Mouse (Mus musculus) small intestine, adult 2 months (tissue): ENCODE results near the gene Atp6v0a1. TPM values are rescaled to one million over a fixed set of nuclear protein-coding genes. Genes with fewer than 3 reads are reported as not detected.

Source experiments
- H3K27ac ChIP-seq: fragments of 200-500 bp; 2 replicates; pipeline ENCODE4 v1.5.1; 2012; ENCODE audit warnings: low read depth, low read length, control low read depth, inconsistent platforms; ENCODE audit not compliant: insufficient read depth
- H3K27me3 ChIP-seq: fragments of 200-500 bp; 2 replicates; pipeline ENCODE4 v1.6.1; 2012; ENCODE audit warnings: mild to moderate bottlenecking, moderate library complexity, low read length, inconsistent platforms; ENCODE audit not compliant: control insufficient read depth, insufficient read depth
- H3K36me3 ChIP-seq: fragments of 200-500 bp; 2 replicates; pipeline ENCODE4 v1.6.1; 2012; ENCODE audit warnings: mild to moderate bottlenecking, low read length, control low read depth, inconsistent platforms; ENCODE audit not compliant: control insufficient read depth, insufficient read depth
- H3K4me1 ChIP-seq: fragments of 200-500 bp; 2 replicates; pipeline ENCODE4 v1.6.1; 2012; ENCODE audit warnings: low read length, inconsistent platforms, mixed read lengths; ENCODE audit not compliant: control insufficient read depth, insufficient read depth, insufficient read length
- H3K4me3 ChIP-seq: fragments of 200-500 bp; 2 replicates; pipeline ENCODE4 v1.5.1; 2012; ENCODE audit warnings: low read depth, mild to moderate bottlenecking, control low read depth, inconsistent platforms, low read length, moderate library complexity
- CTCF ChIP-seq: fragments of 200-500 bp; IDR thresholded peaks from 2 replicates; pipeline ENCODE4 v1.5.1; 2012; ENCODE audit warnings: low read depth, mild to moderate bottlenecking, control low read depth, inconsistent platforms, low read length, moderate library complexity, mixed read lengths; ENCODE audit not compliant: insufficient replicate concordance, insufficient read length; ENCODE audit errors: extremely low read depth
- POLR2A ChIP-seq: fragments of 200-500 bp; IDR thresholded peaks from 2 replicates; pipeline ENCODE4 v1.6.1; 2012; ENCODE audit warnings: low read depth, mild to moderate bottlenecking, control low read depth, inconsistent platforms, low read length, moderate library complexity
- WGBS: fragments of 180-500 bp; shearing (Covaris S2); methylation state at CpG from one replicate; pipeline ENCODE4 v1.1.7; 2018; 5-methylcytosine and 5-hydroxymethylcytosine counted together
- polyA plus RNA-seq: library from polyadenylated mRNA; depleted of rRNA; stranded (reverse); fragments of >200 nt; gene quantifications from 2 replicates; pipeline ENCODE4 v1.2.3, GENCODE M21; 2012

Gene Atp6v0a1
- polyA plus RNA-seq, 1 experiment, result 69.5 TPM

GRCm38 (mm10) chr11:100964901-100965542, 44.2 kb upstream of the Atp6v0a1 start:
- TF ChIP-seq CTCF (no peak), POLR2A (no peak)
- WGBS, result 80% methylated on average over 6 of the region's 6 CpGs
- Histone ChIP-seq H3K27ac (no peak overlapping the region), H3K27me3 (peaks cover 12% of the 10 kb centered on the region; the same call in 1 of the 2 replicates), H3K36me3 (no peaks in the 10 kb centered on the region), H3K4me3 (no peak overlapping the region), H3K4me1 (peaks cover under 1% of the 10 kb centered on the region)

- Histone ChIP-seq H3K4me1 (peaks cover 6% of the 10 kb centered on the region), H3K4me3 (no peak overlapping the region), H3K27ac (no peak overlapping the region), H3K27me3 (peaks cover 20% of the 10 kb centered on the region), H3K36me3 (no peaks in the 10 kb centered on the region)
- 70% methylated on average over 6 of the region's 6 CpGs for WGBS
- TF ChIP-seq CTCF, result no peak
- TF ChIP-seq POLR2A, result no peak
Observed at GRCm38 (mm10) chr11:100965760-100966159, 43.5 kb upstream of the Atp6v0a1 start.

- Histone ChIP-seq H3K27me3 (peaks cover 21% of the 10 kb centered on the region), H3K4me3 (0 out of 2 replicates have a peak overlapping the region, but pooled peaks have one; percentile 17), H3K4me1 (peaks cover 6% of the 10 kb centered on the region), H3K27ac (peak overlapping the region; percentile 32), H3K36me3 (no peaks in the 10 kb centered on the region)
- 66% methylated on average over 5 of the region's 5 CpGs for WGBS
- no peak for TF ChIP-seq POLR2A
- no peak for TF ChIP-seq CTCF
Observed at GRCm38 (mm10) chr11:100967376-100967775, 41.9 kb upstream of the Atp6v0a1 start.

- TF ChIP-seq CTCF, result no peak
- no peak for TF ChIP-seq POLR2A
- peak overlapping the region; percentile 52 for H3K27ac ChIP-seq
- H3K36me3 ChIP-seq, result no peaks in the 10 kb centered on the region
- H3K4me1 ChIP-seq, result peaks cover 6% of the 10 kb centered on the region
- peak overlapping the region; percentile 38 for H3K4me3 ChIP-seq
- 83% methylated on average over 5 of the region's 5 CpGs for WGBS
- H3K27me3 ChIP-seq, result peaks cover 21% of the 10 kb centered on the region
Observed at GRCm38 (mm10) chr11:100967881-100968420, 41.3 kb upstream of the Atp6v0a1 start.

GRCm38 (mm10) chr11:100968501-100968900, 40.8 kb upstream of the Atp6v0a1 start:
- peak overlapping the region; percentile 66 for H3K4me3 ChIP-seq
- TF ChIP-seq CTCF (no peak), POLR2A (no peak)
- peak overlapping the region; percentile 52 for H3K27ac ChIP-seq
- H3K36me3 ChIP-seq, result no peaks in the 10 kb centered on the region
- 79% methylated on average over 5 of the region's 5 CpGs for WGBS
- peaks cover 6% of the 10 kb centered on the region for H3K4me1 ChIP-seq
- H3K27me3 ChIP-seq, result peaks cover 21% of the 10 kb centered on the region

GRCm38 (mm10) chr11:100969189-100969743, 40.0 kb upstream of the Atp6v0a1 start:
- H3K4me1 ChIP-seq, result peaks cover 6% of the 10 kb centered on the region
- WGBS, result 3% methylated on average over 35 of the region's 35 CpGs
- no peaks in the 10 kb centered on the region for H3K36me3 ChIP-seq
- TF ChIP-seq POLR2A, result no peak
- no peak for TF ChIP-seq CTCF
- H3K27me3 ChIP-seq, result peaks cover 21% of the 10 kb centered on the region
- H3K27ac ChIP-seq, result peak overlapping the region; percentile 52
- peak overlapping the region; percentile 66 for H3K4me3 ChIP-seq
